Comparison of ENCODE assay signal across 9 mouse cellular contexts in the genomic region with DNA sequence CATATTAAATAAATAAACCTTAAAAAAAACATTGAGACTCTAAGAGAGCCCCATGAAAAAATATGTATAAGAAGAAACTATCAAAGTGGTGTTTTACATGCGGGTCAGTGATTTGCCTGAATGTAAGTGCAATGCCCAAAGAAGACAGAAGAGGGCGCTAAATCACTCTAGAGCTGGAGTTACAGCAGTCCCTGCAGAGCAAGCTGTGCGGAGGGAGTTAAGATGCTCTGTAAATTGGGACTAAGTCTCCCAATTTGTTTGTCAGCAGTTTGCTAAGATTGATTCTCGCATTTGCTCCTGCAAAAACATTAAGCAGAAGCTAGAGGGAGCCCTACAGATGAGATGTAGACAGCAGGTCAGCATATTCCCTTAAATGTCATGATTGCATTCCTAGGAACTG. TPM values are rescaled to one million over a fixed set of nuclear protein-coding genes. Genes with fewer than 3 reads are reported as not detected.
DNase-seq lines count a peak whose midpoint lies in the region; ATAC-seq and TF ChIP-seq lines count a peak whose summit lies in the region.
"Had no signal": no experiment of that assay in that cellular context is flagged by ENCODE, and none has a peak within 500 bp of the region (broad histone marks: within the 10 kb centered on the region; RNA-seq: fewer than 3 reads in every experiment).

No protein-coding gene starts in this region.

- TF ChIP-seq EP300 in heart, adult 2 months (IDR thresholded peaks at IDR 0.05; ENCODE audit: insufficient read depth, low read depth, low read length), result no peak

- no peak overlapping the region for H3K27ac ChIP-seq in heart, adult 2 months
- H3K27ac ChIP-seq: heart, embryonic 15.5 days had no signal

- intact Hi-C loops in heart, adult 2 months (cut with DNase I), result loop anchor here (5.0 kb wide), 1 partner anchor 73 kb away; no protein-coding TSS in a partner anchor
- intact Hi-C loops in heart, postnatal 25 days (cut with DNase I), result no loop called here

- TF ChIP-seq CTCF in heart, adult 2 months (IDR thresholded peaks at IDR 0.05), result peak; percentile 77

- H3K4me3 ChIP-seq in heart, adult 2 months, result no peak overlapping the region
- H3K4me3 ChIP-seq: heart, embryonic 15.5 days had no signal

- no peaks in the 10 kb centered on the region for H3K36me3 ChIP-seq in heart, adult 2 months (ENCODE audit: control insufficient read depth, insufficient read depth, low read length)
- H3K36me3 ChIP-seq: heart, embryonic 15.5 days had no signal

- no peak for TF ChIP-seq POLR2A in heart, adult 2 months (IDR thresholded peaks at IDR 0.05; ENCODE audit: insufficient read depth, low read depth, low read length)

- H3K4me1 ChIP-seq in heart, adult 2 months (ENCODE audit: control insufficient read depth, insufficient read depth, low read length), result peaks cover 6% of the 10 kb centered on the region

- DNase-seq in heart, adult 2 months, result no peak
- no peak for DNase-seq in heart, postnatal 25 days (ENCODE audit: low spot score)
- peak; percentile 77 to 80 for DNase-seq in B cell, adult 2 months
- DNase-seq in adrenal gland, postnatal 14 days, result peak; percentile 53
- peak; percentile 57 for DNase-seq in kidney, postnatal 14 days
- peak; percentile 15 for DNase-seq in right cerebral cortex, postnatal 4 days
- no peak for DNase-seq in embryo, embryonic 11 days

- no peak overlapping the region for H3K9ac ChIP-seq in heart, adult 2 months (ENCODE audit: low read depth, low read length)
- H3K9ac ChIP-seq: heart, embryonic 15.5 days had no signal

- WGBS in heart, adult 2 months, result 77% methylated on average over 4 of the region's 4 CpGs

- H3K27me3 ChIP-seq in heart, adult 2 months (ENCODE audit: control insufficient read depth, insufficient read depth, low read length), result no peaks in the 10 kb centered on the region
- H3K27me3 ChIP-seq: heart, embryonic 15.5 days had no signal

- no peak for ATAC-seq in megakaryocyte-erythroid progenitor cell, adult 5-6 weeks (replicated peaks; ENCODE audit: low FRiP score, low TSS enrichment, poor library complexity, severe bottlenecking)

- H3K79me2 ChIP-seq in heart, adult 2 months (replicated peaks; ENCODE audit: control insufficient read depth, insufficient read depth, low read length), result no peaks in the 10 kb centered on the region

RNA-seq across cellular contexts. Expression of gene Slc47a2, which starts 37.3 kb away (rescaled TPM):
- not detected for total RNA-seq in heart, adult 2 months (2021)
- 0.04 and 0.12 TPM in 2 replicates for polyA plus RNA-seq in heart, adult 2 months (2012; rRNA removed)
- not detected for total RNA-seq in heart, postnatal 25 days (2021)
- total RNA-seq in adrenal gland, postnatal 14 days (2021), result not detected in 2 replicates
- total RNA-seq in megakaryocyte-erythroid progenitor cell, adult 5-6 weeks (2014; fragmentation: Nextera tagmentation), result not detected in 2 replicates
- total RNA-seq in megakaryocyte-erythroid progenitor cell, adult 5-6 weeks (2017), result not detected in 2 replicates

RNA-seq across cellular contexts. Expression of gene Aldh3a2, which starts 38.1 kb away (rescaled TPM):
- 10 to 100 TPM; 33.8 to 36.4 TPM for total RNA-seq in heart, adult 2 months (2021)
- 26.2 and 40.9 TPM in 2 replicates for polyA plus RNA-seq in heart, adult 2 months (2012; rRNA removed)
- total RNA-seq in heart, postnatal 25 days (2021), result 10 to 100 TPM; 30.6 to 35.2 TPM
- 53.2 and 58.0 TPM in 2 replicates for total RNA-seq in adrenal gland, postnatal 14 days (2021)
- total RNA-seq in megakaryocyte-erythroid progenitor cell, adult 5-6 weeks (2014; fragmentation: Nextera tagmentation), result 10.6 and 15.4 TPM in 2 replicates
- 10.8 and 30.6 TPM in 2 replicates for total RNA-seq in megakaryocyte-erythroid progenitor cell, adult 5-6 weeks (2017)

Comparison
In these comparisons a context has a peak if more than half of its experiments do, and no peak if none do; other contexts are left out.
1. DNase-seq: peak in B cell, adult 2 months (2 of 2), adrenal gland, postnatal 14 days (single experiment), kidney, postnatal 14 days (single experiment) and right cerebral cortex, postnatal 4 days (single experiment); none in heart, adult 2 months (0 of 2), heart, postnatal 25 days (single experiment) and embryo, embryonic 11 days (single experiment).